Mouse (Mus musculus) heart, embryonic 15.5 days (tissue): Measurements from ENCODE around the gene Stag3. TPM values are rescaled to one million over a fixed set of nuclear protein-coding genes. Genes with fewer than 3 reads are reported as not detected.

Source experiments
- ATAC-seq: fragments of 200-750 bp; cut with Nextera tagmentation; replicated peaks from 2 replicates; pipeline ENCODE4 v1.8.0; 2017; ENCODE audit warnings: low read depth, moderate TSS enrichment; ENCODE audit not compliant: insufficient number of reproducible peaks, insufficient read depth, low FRiP score
- H3K27ac ChIP-seq: fragments of 300-500 bp; sonication (generic); 2 replicates; pipeline ENCODE4 v1.5.1; 2015; ENCODE audit warnings: mild to moderate bottlenecking, inconsistent platforms
- H3K27me3 ChIP-seq: fragments of 300-500 bp; sonication (generic); 2 replicates; pipeline ENCODE4 v1.6.1; 2015; ENCODE audit warnings: inconsistent platforms
- H3K36me3 ChIP-seq: fragments of 300-500 bp; sonication (generic); 2 replicates; pipeline ENCODE4 v1.6.1; 2015; ENCODE audit warnings: mild to moderate bottlenecking, inconsistent platforms
- H3K4me1 ChIP-seq: fragments of 300-500 bp; sonication (generic); replicated peaks from 2 replicates; pipeline ENCODE4 v1.6.1; 2015; ENCODE audit warnings: inconsistent platforms
- H3K4me2 ChIP-seq: fragments of 300-500 bp; sonication (generic); 2 replicates; pipeline ENCODE4 v1.6.1; 2015; ENCODE audit warnings: inconsistent platforms, mild to moderate bottlenecking, moderate library complexity
- H3K4me3 ChIP-seq: fragments of 300-500 bp; sonication (generic); 2 replicates; pipeline ENCODE4 v1.5.1; 2015; ENCODE audit warnings: mild to moderate bottlenecking, inconsistent platforms
- H3K9ac ChIP-seq: fragments of 300-500 bp; sonication (generic); 2 replicates; pipeline ENCODE4 v1.6.1; 2015; ENCODE audit warnings: mild to moderate bottlenecking, inconsistent platforms
- H3K9me3 ChIP-seq: fragments of 300-500 bp; sonication (generic); replicated peaks from 2 replicates; pipeline ENCODE4 v1.6.1; 2016; ENCODE audit warnings: inconsistent platforms
- WGBS: fragments of 180-500 bp; shearing (Covaris S2); methylation state at CpG from one replicate; pipeline ENCODE4 v1.1.7; 2015; ENCODE audit warnings: mixed read lengths; 5-methylcytosine and 5-hydroxymethylcytosine counted together
- polyA plus RNA-seq: library from polyadenylated mRNA; unstranded; fragments of >200 nt; fragmentation: Nextera tagmentation; extraction: Ambion mirVana; gene quantifications from 2 replicates; pipeline ENCODE4 v1.2.1, GENCODE M21; 2015

Stag3 gene
- 1.4 and 2.5 TPM in 2 replicates for polyA plus RNA-seq

DNA sequence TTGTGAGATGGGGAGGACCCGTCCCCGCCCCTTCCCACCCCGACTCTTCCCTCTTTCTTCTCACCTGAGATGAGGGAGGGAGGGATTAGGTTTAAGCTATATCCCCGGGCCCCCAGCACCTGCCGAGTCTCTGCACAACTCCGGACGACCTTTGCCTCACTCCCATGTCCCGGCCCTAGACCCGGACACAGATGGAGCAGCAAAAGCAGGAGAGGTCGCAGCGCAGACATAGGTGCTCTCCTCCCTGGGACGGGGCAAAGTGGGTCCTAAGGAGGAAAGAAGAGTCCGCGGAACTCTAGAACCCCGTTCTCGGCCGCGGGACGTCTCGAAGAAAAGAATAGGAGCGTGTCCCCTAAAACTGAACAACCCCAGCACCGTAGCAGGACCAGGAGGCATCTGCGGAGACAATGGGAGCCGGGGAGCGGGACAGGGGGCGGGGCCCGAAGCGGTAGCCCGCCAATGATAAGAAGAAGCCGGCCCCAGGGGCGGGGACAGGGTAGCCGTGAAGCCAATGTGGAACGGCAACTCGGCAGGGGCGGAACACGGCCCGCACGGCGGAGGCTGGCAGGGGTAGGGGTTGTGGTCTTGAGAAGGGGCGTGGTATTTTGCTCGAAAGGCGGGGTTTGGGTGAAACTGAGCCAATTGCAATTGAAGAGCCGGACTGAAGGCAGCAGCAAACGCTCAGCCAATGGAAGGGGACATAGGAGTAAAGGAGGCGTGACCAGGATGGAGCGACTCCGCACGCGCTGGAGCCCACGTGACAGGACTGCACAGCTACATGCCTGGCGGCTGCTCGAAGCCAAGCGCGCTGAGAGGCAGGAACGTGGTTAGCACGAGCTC, at the start of gene Stag3, which contains the start of the genes Gm43720 and Gpc2:
Stag3 (plus strand) TSS at position 656 of the 840 bp plus-strand sequence.
Gm43720 (minus strand) TSS at position 374 of the 840 bp plus-strand sequence.
Gpc2 (minus strand) TSS at position 421 of the 840 bp plus-strand sequence.
- Histone ChIP-seq H3K27me3 (no peaks in the 10 kb centered on the region), H3K9ac (peak within 1 kb of the TSS; percentile 58), H3K4me3 (peak within 1 kb of the TSS; percentile 61), H3K4me1 (peaks cover 21% of the 10 kb centered on the region), H3K9me3 (no peaks in the 10 kb centered on the region), H3K36me3 (no peaks in the 10 kb centered on the region), H3K4me2 (peak within 1 kb of the TSS; percentile 89), H3K27ac (no peak within 1 kb of the TSS)
- WGBS, result 1% methylated on average over 56 of the region's 56 CpGs
- peak; percentile 98 for ATAC-seq

GRCm38 (mm10) chr5:138233778-138234177, 46.3 kb upstream of the Stag3 start:
- ATAC-seq, result no peak

GRCm38 (mm10) chr5:138234224-138234623, 45.8 kb upstream of the Stag3 start:
- ATAC-seq, result no peak
- Histone ChIP-seq H3K4me3 (no peak overlapping the region), H3K36me3 (no peaks in the 10 kb centered on the region), H3K27ac (no peak overlapping the region), H3K9ac (no peak overlapping the region), H3K4me2 (no peak overlapping the region), H3K9me3 (no peaks in the 10 kb centered on the region), H3K4me1 (no peaks in the 10 kb centered on the region), H3K27me3 (no peaks in the 10 kb centered on the region)

More at GRCm38 (mm10) chr5:138233778-138234177, 46.3 kb upstream of the Stag3 start:
- 79% methylated on average over 2 of the region's 2 CpGs for WGBS
- Histone ChIP-seq H3K27me3 (no peaks in the 10 kb centered on the region), H3K27ac (no peak overlapping the region), H3K4me2 (no peak overlapping the region), H3K9ac (no peak overlapping the region), H3K4me3 (no peak overlapping the region), H3K4me1 (no peaks in the 10 kb centered on the region), H3K36me3 (no peaks in the 10 kb centered on the region), H3K9me3 (no peaks in the 10 kb centered on the region)

- Histone ChIP-seq H3K4me3 (no peak overlapping the region), H3K9me3 (no peaks in the 10 kb centered on the region), H3K36me3 (no peaks in the 10 kb centered on the region), H3K9ac (no peak overlapping the region), H3K4me1 (no peaks in the 10 kb centered on the region), H3K4me2 (no peak overlapping the region), H3K27ac (no peak overlapping the region), H3K27me3 (no peaks in the 10 kb centered on the region)
- WGBS, result 28% methylated on average over 2 of the region's 2 CpGs
- ATAC-seq, result no peak
Measured at GRCm38 (mm10) chr5:138241511-138241910, 38.5 kb upstream of the Stag3 start.

DNA sequence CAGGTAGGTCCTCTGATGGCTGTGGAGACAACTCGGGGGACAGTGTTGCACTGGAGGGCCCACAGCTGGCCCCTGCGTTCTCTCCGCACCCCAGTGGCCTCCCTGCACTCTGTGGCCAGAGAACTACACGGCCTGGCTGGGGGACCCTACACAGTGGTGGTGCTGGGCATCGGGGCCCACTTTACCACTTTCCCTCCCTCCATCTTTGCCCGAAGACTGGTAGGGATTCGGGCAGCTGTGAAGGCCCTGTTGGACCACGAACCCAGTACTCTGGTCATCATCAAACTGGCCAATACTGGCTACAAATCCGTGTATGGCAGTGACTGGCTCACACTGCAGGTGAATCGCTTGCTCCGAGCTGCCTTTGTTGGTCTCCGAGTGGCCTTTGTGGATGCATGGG, 28.9 kb upstream of the Stag3 start:
- no peaks in the 10 kb centered on the region for H3K9me3 ChIP-seq
- peaks cover 7% of the 10 kb centered on the region for H3K4me1 ChIP-seq
- H3K4me2 ChIP-seq, result no peak overlapping the region
- 81% methylated on average over 12 of the region's 12 CpGs for WGBS
- no peaks in the 10 kb centered on the region for H3K27me3 ChIP-seq
- no peak for ATAC-seq
- H3K9ac ChIP-seq, result no peak overlapping the region
- H3K27ac ChIP-seq, result no peak overlapping the region
- no peak overlapping the region for H3K4me3 ChIP-seq
- H3K36me3 ChIP-seq, result no peaks in the 10 kb centered on the region

DNA sequence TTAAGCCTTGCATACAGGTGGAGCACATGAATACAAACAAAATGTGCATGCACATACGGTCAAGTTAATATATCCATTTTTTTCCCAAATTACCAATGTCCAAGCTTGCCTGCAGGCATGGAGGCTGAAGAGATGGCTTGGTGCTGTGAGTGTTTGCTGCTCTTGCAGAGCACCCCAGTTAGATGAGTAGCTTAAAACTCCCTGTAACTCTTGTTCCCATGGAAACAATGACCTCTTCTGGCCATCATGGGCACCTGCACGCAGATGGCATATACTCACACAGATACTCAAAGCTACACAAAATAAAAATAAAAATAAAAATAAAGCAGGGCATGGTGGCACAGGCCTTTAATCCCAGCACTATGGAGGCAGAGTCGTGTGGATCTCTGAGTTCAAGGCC, 27.0 kb upstream of the Stag3 start:
- Histone ChIP-seq H3K9me3 (no peaks in the 10 kb centered on the region), H3K36me3 (no peaks in the 10 kb centered on the region), H3K27me3 (no peaks in the 10 kb centered on the region), H3K4me2 (no peak overlapping the region), H3K4me3 (no peak overlapping the region), H3K4me1 (peaks cover 14% of the 10 kb centered on the region), H3K9ac (no peak overlapping the region), H3K27ac (no peak overlapping the region)
- WGBS, result 85% methylated on average over 3 of the region's 3 CpGs
- ATAC-seq, result no peak

DNA sequence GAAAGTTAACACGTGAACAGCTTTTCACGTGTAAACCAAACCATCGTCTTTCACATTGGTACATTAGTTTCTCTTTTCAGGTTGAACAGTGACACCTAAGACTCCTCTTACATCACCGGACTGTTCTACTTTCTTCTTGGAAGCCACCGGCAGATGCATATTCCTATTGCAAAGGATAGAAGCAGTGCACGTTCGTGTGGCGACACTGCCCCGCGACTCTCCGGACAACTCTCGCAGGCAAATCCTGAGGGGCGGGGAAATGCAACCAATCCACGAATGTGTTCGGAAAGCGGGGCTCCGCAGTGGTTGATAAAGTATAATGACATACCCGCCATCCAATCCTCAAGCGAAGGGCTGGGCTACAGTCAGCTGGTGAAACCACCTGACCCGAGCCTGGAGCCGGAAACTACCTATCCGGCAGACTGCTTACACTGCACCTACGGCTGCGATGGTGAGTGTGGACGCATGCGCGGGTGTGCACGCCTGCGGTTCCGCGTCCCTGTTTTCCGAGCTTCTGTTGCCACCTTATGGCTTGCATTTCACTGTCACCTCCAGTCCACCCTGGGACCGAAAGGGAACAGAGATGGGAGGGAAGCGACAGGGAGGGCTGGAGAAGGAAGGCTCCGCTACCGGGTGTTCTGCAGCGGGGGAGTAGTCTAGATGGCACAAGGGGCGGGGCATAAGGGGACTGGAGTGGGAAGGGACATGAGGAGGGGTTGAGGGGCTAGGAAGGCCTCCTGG, 24.5 kb upstream of the Stag3 start, which contains the start of gene Lamtor4:
Lamtor4 (plus strand) TSS at position 130 of the 741 bp plus-strand sequence.
- Histone ChIP-seq H3K4me3 (peak within 1 kb of the TSS; percentile 77), H3K4me2 (peak within 1 kb of the TSS; percentile 86), H3K27ac (peak within 1 kb of the TSS; percentile 86), H3K4me1 (peaks cover 36% of the 10 kb centered on the region), H3K9me3 (no peaks in the 10 kb centered on the region), H3K27me3 (no peaks in the 10 kb centered on the region), H3K9ac (peak within 1 kb of the TSS; percentile 65), H3K36me3 (peaks cover 21% of the 10 kb centered on the region)
- peak; percentile 99 for ATAC-seq
- WGBS, result under 1% methylated on average over 38 of the region's 38 CpGs

GRCm38 (mm10) chr5:138256094-138256467, 24.0 kb upstream of the Stag3 start:
- Histone ChIP-seq H3K27me3 (no peaks in the 10 kb centered on the region), H3K9me3 (no peaks in the 10 kb centered on the region), H3K4me1 (peaks cover 38% of the 10 kb centered on the region), H3K27ac (peak overlapping the region; percentile 86), H3K36me3 (peaks cover 26% of the 10 kb centered on the region), H3K4me3 (peak overlapping the region; percentile 77), H3K9ac (peak overlapping the region; percentile 65), H3K4me2 (peak overlapping the region; percentile 86)
- peak; percentile 4; the same call in 1 of the 2 replicates for ATAC-seq
- 9% methylated on average over 7 of the region's 7 CpGs for WGBS

DNA sequence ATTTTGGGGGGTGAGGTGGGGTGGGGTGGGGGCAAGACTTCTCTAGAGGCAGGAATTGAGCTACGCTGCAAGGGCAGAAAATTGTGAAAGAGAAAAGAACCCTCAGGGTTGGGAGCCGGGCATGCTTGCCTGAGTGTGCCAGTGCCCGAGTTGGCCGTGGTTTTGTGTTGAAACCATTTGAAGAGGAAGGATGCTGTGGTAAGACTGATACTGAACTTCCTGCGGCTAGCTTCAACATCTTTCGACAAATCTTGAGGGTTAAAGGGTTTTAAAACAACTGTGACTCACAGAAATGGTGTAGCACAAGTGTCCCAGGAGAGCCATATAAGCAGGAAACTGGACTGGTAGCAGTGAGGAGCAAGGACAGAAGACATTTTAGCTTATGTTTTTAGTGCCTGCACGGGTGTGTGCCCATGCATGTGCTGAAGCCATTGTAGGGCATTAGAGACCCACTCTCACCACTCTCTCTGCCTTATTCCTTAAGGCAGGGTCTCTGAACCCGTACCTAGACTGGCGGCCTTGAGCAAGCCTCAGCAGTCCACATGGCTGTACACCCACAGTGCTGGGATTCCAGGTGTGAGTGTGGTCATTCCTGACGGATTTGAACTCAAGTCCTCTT, 23.0 kb upstream of the Stag3 start:
- Histone ChIP-seq H3K27ac (no peak overlapping the region), H3K27me3 (no peaks in the 10 kb centered on the region), H3K9ac (no peak overlapping the region), H3K4me3 (no peak overlapping the region), H3K4me1 (peaks cover 41% of the 10 kb centered on the region), H3K4me2 (no peak overlapping the region), H3K9me3 (no peaks in the 10 kb centered on the region), H3K36me3 (peaks cover 26% of the 10 kb centered on the region)
- WGBS, result 75% methylated on average over 10 of the region's 10 CpGs
- no peak for ATAC-seq

GRCm38 (mm10) chr5:138257585-138257978, 22.5 kb upstream of the Stag3 start:
- Histone ChIP-seq H3K9ac (no peak overlapping the region), H3K9me3 (no peaks in the 10 kb centered on the region), H3K27ac (no peak overlapping the region), H3K4me1 (peaks cover 46% of the 10 kb centered on the region), H3K27me3 (no peaks in the 10 kb centered on the region), H3K36me3 (peaks cover 26% of the 10 kb centered on the region), H3K4me3 (no peak overlapping the region), H3K4me2 (no peak overlapping the region)
- WGBS, result 92% methylated on average over 4 of the region's 4 CpGs
- no peak for ATAC-seq

DNA sequence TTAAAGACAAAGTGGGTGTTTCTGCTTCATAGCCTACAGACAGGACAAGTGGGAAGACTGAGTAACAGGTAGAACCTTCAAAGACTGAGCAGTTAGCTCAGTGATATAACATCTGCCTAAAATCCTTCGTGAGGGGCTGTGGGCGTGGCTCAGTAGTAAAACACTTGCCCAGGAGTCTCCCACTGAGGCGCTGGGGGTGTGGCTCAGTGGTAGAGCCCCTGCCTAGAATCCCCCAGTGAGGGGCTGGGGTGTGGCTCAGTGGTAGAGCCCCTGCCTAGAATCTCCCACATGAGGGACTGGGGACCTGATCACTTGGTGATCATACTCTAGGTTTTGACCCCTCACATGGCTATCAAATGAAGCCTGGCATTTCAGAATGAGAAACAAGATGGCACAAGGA, 22.0 kb upstream of the Stag3 start:
- Histone ChIP-seq H3K27ac (no peak overlapping the region), H3K4me3 (no peak overlapping the region), H3K4me1 (peaks cover 51% of the 10 kb centered on the region), H3K36me3 (peaks cover 26% of the 10 kb centered on the region), H3K4me2 (no peak overlapping the region), H3K9me3 (no peaks in the 10 kb centered on the region), H3K9ac (no peak overlapping the region), H3K27me3 (no peaks in the 10 kb centered on the region)
- WGBS, result 83% methylated on average over 3 of the region's 3 CpGs
- no peak for ATAC-seq
